Mouse (Mus musculus): ENCODE data around the gene Ftsj3.
A peak's percentile ranks its signal among the peaks of the same experiment; 100 is the strongest.

Ftsj3 gene

DNA sequence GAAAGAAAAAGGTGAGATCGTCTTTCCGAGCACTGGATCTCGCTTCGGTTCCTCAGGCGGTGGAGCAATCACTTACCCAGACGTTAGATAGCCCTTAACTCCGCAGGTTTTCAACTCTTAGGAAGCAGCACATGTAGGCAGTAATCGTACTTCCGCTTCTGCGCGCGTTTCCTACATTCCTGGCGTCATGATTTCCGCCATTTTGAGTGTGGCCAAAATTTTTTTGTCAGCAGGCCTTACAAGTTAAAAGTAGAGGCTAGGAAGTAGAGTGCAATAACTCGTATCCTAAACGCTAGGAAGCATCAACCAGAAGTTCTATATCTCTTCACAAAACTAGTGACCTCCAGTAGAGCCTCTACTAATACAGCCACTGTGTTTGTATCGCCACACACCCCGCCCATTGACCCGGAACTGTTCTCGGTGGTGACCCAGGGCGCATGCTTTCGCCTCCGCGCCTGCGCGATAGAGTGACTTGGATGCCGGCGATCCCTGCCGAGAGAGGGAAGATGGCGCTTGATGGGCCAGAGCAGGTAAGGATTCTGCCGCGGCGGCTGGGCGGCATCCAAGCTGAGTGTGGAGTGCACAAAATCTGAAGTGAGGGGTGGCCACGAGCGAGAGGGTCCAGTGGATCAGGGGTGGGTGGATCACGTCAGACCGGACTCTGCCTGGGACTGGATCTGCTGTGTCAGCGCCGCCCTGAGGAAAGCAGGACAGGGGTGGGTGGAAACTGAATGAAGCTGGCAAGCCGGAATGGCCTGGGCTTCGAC is at the start of gene Ftsj3, which contains the start of gene Psmc5:
Gene Ftsj3 (minus strand): TSS at position 395 of the 767 bp plus-strand sequence.
Gene Psmc5 (plus strand): TSS at position 470 of the 767 bp plus-strand sequence.
- DNase-seq (ENCODE audit: low spot score) = peak; percentile 99

GRCm38 (mm10) chr11:106305348-106306064 is 49.6 kb upstream of the Ftsj3 start:
- DNase-seq (ENCODE audit: low spot score) = no peak

DNA sequence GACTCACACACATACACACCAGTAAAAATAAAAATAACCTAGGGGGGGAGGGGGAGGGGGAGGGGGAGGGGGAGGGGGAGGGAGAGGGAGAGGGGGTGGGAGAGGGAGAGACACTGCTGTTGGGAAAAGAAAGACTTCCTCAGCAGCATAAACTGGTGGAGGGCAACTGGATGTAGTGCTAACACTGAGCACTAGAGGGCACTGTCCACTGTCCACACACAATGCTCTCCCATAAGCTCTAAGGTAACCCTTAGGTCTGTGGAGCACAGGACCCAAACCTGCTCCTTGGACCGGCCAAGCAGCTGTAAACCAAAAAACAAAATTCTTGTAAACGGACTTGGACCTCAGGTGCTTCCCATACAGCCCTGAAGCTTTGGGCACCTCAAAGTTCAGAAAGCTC is 46.8 kb upstream of the Ftsj3 start:
- DNase-seq (ENCODE audit: low spot score) = peak; percentile 62

GRCm38 (mm10) chr11:106301765-106302164 is 45.9 kb upstream of the Ftsj3 start, which contains the start of gene Gh:
Gene Gh, minus strand, starts transcription at chr11:106301865.
- no peak for DNase-seq (ENCODE audit: low spot score)

DNA sequence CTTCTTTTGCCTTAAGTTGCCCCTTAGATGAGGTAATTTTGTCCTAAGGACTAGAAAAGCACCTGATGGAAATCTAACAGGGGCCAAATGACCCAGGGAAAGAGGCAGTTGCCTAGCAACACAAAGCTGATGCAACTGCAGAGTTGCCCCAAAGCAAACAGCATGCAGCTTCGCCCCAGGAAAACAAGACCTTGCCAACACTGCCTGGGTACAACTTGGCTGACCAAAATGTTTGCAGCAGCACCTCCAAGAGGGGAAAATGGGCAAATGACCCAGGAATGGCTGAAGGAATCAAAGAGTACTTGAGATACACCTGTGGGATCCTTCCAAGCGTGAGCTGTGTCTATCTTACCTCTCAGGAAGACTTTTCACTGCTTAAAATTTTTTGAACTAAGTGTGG is 36.0 kb upstream of the Ftsj3 start:
- no peak for DNase-seq (ENCODE audit: low spot score)

GRCm38 (mm10) chr11:106290376-106290775 is 34.5 kb upstream of the Ftsj3 start:
- DNase-seq (ENCODE audit: low spot score) = no peak

GRCm38 (mm10) chr11:106289369-106289768 is 33.5 kb upstream of the Ftsj3 start:
- DNase-seq (ENCODE audit: low spot score) = no peak

DNA sequence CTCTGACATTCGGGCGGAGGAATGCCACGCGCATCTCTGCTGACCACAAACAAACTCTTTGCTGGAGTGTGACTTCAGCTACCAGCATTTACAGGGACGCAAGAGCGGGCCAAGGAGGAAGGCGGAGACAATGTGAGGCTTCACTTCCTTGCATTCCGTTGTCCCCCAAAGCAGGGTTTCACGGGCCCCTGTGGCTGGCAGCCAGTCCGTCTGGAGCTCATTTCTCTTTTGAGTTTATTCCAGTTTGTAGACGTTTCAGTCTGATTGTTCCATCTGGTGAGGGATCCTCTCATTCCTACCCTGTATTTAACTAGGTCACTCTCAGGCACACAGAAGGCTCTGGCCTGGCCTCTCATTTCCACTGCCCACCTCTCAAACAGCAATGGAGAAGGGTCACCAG is 31.1 kb upstream of the Ftsj3 start:
- no peak for DNase-seq (ENCODE audit: low spot score)

DNA sequence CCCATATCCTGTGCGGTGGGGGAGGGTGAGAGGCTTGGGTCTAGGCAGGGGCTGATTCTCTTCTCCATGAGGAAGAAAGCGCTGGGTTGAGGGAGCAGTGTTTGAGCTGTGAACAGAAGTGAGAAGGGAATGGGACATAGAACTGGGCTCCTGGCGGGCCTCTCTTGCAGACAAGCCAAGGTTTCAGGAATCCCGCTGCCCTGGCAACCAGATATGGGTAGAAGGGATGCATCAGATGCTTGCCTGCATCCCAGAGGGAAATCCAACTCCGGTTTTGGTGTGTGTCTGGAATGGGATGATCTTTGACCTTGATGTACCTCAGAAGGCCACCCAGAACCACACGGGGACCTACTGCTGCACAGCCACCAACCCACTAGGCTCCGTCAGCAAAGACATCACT is 30.3 kb upstream of the Ftsj3 start:
- no peak for DNase-seq (ENCODE audit: low spot score)

GRCm38 (mm10) chr11:106284126-106284525 is 28.2 kb upstream of the Ftsj3 start:
- no peak for DNase-seq (ENCODE audit: low spot score)

GRCm38 (mm10) chr11:106283371-106283770 is 27.5 kb upstream of the Ftsj3 start:
- no peak for DNase-seq (ENCODE audit: low spot score)

DNA sequence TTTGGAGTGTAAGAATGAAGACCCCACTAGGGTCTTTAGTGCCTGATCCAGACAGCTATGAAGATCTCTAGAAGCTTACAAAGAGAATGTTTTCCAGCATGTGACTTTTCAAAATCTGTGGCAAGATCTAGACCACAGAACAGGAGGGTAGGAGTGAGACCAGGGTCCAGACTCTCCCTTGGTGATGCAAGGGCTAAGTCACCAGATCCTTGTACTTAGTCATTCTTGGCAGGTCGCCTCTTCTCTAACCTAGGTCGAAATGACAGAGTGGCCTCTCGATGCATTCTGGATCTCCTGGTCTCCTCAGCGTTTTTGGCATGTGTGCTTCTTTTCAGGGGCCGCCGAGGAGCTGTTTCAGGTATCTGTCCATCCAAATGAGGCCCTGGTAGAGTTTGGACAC is 26.6 kb upstream of the Ftsj3 start:
- DNase-seq (ENCODE audit: low spot score) = no peak

DNA sequence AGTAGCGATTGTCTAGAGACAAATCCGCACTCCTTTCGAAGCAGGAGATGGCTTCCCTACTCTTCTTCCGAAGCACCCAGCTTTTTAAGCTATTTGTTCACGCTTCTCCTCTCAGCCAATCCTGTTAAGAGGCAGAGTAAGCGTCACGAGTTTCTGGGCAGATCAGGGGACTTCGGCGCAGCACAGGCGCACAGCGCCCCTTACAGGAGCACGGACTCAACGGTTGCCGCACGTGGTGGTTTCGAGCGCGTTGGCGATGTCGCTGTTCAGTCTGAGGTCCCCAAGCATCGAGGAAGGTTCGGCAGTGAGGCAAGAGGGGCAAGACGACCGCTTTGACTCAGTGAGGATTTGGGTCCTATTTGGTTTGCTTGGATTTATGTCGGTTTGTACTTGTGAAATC is 20.6 kb upstream of the Ftsj3 start, which contains the start of gene Tcam1:
Gene Tcam1 (plus strand): TSS at position 219 of the 400 bp plus-strand sequence.
- DNase-seq (ENCODE audit: low spot score) = peak; percentile 95

- no peak for DNase-seq (ENCODE audit: low spot score)
Measured at GRCm38 (mm10) chr11:106274971-106275411, 19.1 kb upstream of the Ftsj3 start.

DNA sequence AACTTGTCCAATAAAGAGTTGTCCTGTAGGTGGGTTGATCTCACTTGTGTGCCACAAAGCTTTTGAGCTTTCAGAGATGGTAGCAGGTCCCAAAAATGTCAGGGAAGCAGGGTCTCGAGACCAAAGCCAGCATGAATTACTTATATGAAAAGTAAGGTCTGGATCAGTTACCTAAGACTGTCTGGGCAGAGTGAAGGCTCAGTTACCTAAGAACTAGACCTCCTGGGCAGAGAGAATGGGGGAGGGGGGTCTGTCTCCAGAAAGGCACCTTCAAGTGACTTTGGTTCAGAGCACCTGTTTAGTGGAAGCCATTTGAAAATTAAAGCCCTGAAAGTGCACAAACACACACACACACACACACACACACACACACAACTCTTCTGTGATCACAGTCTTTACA is 18.5 kb upstream of the Ftsj3 start:
- DNase-seq (ENCODE audit: low spot score) = no peak

GRCm38 (mm10) chr11:106273811-106274210 is 17.9 kb upstream of the Ftsj3 start:
- DNase-seq (ENCODE audit: low spot score) = no peak

DNA sequence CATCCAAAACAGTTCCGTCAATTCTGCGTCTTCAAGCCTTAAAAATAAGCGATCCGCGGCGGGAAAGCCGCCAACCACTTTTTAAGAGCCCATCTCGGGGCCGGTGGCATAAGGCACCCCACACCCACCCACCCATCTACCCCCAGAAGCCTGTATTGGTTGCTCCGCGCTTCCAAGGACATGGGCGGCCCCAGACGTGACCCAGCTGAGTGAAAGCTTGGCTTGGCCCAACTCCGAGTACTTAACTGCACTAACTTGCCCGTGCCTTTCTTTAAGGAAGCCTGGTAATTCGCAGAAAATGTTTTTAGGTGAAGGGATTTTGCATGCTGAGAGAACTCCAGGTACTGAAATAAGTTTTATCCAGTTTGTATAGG is 17.4 kb upstream of the Ftsj3 start:
- DNase-seq (ENCODE audit: low spot score) = no peak

- DNase-seq (ENCODE audit: low spot score) = peak; percentile 95
Measured at GRCm38 (mm10) chr11:106272644-106273310, 16.9 kb upstream of the Ftsj3 start, which contains the start of gene Smarcd2. Gene Smarcd2, minus strand, starts transcription at chr11:106272972.

GRCm38 (mm10) chr11:106271794-106272643 is 16.1 kb upstream of the Ftsj3 start:
- DNase-seq (ENCODE audit: low spot score) = peak; percentile 51

DNA sequence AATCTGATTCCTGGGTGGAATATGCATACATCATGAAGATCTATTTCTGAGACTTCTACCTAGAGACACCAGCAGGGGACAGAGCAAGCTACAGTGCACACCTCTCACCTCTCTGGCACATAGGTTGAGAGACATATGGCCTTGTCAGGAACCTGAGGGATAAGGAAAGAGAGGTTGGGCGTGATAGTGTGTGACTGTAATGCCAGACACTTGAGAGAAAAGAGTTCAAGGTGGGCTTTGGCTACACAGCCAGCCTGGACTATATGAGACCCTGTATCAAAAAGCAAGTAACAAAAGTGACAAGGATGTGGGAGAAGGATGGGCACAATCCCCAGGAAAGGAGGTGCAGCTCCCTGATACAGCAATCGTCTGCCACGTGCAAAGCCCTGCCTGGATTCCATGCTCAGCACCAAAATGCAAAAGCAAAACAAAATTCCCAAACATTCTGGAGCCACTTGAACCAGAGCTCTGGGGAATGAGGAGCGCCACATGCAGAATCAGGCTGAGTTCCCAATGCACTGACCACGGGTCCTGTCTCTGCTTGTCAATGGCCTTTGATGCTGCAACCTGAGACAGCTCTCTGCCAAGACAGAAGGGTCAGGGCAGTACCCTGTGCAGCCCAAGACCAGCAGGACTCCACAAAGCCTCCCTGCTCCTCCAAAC is 15.4 kb upstream of the Ftsj3 start:
- DNase-seq (ENCODE audit: low spot score) = no peak

GRCm38 (mm10) chr11:106269060-106269431 is 13.2 kb upstream of the Ftsj3 start:
- DNase-seq (ENCODE audit: low spot score) = no peak
